Mouse (Mus musculus) kidney, postnatal 0 days (tissue): ENCODE measurements around the gene Fzd9. TPM values are rescaled to one million over a fixed set of nuclear protein-coding genes. Genes with fewer than 3 reads are reported as not detected.
"Not testable (repeated sequence)": the region's sequence is repeated elsewhere in the genome, so short reads cannot be mapped to it uniquely, and the experiment has no call there.

Experiments
- ATAC-seq: fragments of 200-750 bp; cut with Nextera tagmentation; replicated peaks from 2 replicates; pipeline ENCODE4 v1.8.0; 2017; ENCODE audit warnings: low read depth, moderate number of reproducible peaks, moderate TSS enrichment, moderate library complexity; ENCODE audit not compliant: low FRiP score
- DNase-seq: peaks from one replicate; pipeline ENCODE4 v3.0.0-alpha.2; 2016; ENCODE audit warnings: low spot score
- H3K27ac ChIP-seq: fragments of 300-500 bp; sonication (generic); 2 replicates; pipeline ENCODE4 v1.5.1; 2014; ENCODE audit warnings: mild to moderate bottlenecking
- H3K27me3 ChIP-seq: fragments of 300-500 bp; sonication (generic); 2 replicates; pipeline ENCODE4 v1.6.1; 2014; ENCODE audit warnings: low read length, mixed read lengths; ENCODE audit not compliant: insufficient read depth
- H3K36me3 ChIP-seq: fragments of 300-500 bp; sonication (generic); 2 replicates; pipeline ENCODE4 v1.6.1; 2014; ENCODE audit warnings: low read length, mixed read lengths; ENCODE audit not compliant: insufficient read depth
- H3K4me1 ChIP-seq: fragments of 300-500 bp; sonication (generic); replicated peaks from 2 replicates; pipeline ENCODE4 v1.6.1; 2014; ENCODE audit warnings: antibody characterized with exemption, low read length, mixed read lengths; ENCODE audit not compliant: insufficient read depth
- H3K4me2 ChIP-seq: fragments of 300-500 bp; sonication (generic); 2 replicates; pipeline ENCODE4 v1.6.1; 2014; ENCODE audit warnings: mild to moderate bottlenecking, low read length, moderate library complexity, mixed read lengths
- H3K4me3 ChIP-seq: fragments of 300-500 bp; sonication (generic); replicated peaks from 2 replicates; pipeline ENCODE4 v1.5.1; 2014; ENCODE audit warnings: low read depth, low read length
- H3K9ac ChIP-seq: fragments of 300-500 bp; sonication (generic); 2 replicates; pipeline ENCODE4 v1.6.1; 2014; ENCODE audit warnings: low read depth, low read length
- H3K9me3 ChIP-seq: fragments of 300-500 bp; sonication (generic); replicated peaks from 2 replicates; pipeline ENCODE4 v1.6.1; 2016; ENCODE audit warnings: low read length, inconsistent platforms, mixed read lengths
- CTCF ChIP-seq: IDR thresholded peaks from 2 replicates; pipeline ENCODE4 v1.5.1; 2016; ENCODE audit warnings: antibody characterized with exemption, low read depth, mild to moderate bottlenecking, moderate library complexity
- WGBS: fragments of 180-500 bp; shearing (Covaris S2); extraction: QIAGEN DNeasy Blood & Tissue Kit; methylation state at CpG from one replicate; pipeline ENCODE4 v1.1.7; 2014; 5-methylcytosine and 5-hydroxymethylcytosine counted together
- polyA plus RNA-seq: library from polyadenylated mRNA; unstranded; fragments of >200 nt; fragmentation: Nextera tagmentation; extraction: Ambion mirVana; gene quantifications from 2 replicates; pipeline ENCODE4 v1.2.1, GENCODE M21; 2015

Gene Fzd9
- polyA plus RNA-seq, 1 experiment from 2014 or later = 0.93 TPM

DNA sequence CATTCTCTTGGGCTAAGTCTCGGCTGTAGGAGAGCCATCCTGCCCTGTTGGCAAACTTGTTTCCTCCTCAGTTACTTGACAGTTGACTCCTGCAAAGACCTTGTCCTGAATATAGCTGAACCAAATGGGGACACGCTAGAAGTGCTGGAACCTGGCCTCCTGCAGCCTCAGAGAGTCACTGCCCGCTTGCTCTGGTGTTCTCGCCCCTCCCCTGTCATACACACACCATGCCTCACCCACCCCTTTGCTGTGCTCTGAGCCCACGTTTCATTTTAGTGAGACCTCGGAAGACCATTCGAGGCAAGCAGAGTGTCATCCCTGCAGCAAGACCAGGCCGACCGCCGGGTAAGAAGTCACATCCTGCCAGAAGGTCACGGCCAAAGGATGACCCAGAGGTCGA is 8.9 kb downstream of the Fzd9 start:
- Histone ChIP-seq H3K27ac (no peak overlapping the region), H3K9me3 (no peaks in the 10 kb centered on the region), H3K9ac (no peak overlapping the region), H3K36me3 (peaks cover 85% of the 10 kb centered on the region), H3K4me3 (no peak overlapping the region), H3K4me1 (no peaks in the 10 kb centered on the region), H3K27me3 (no peaks in the 10 kb centered on the region), H3K4me2 (no peak overlapping the region)
- ATAC-seq = no peak
- TF ChIP-seq CTCF = no peak
- 78% methylated on average over 12 of the region's 12 CpGs for WGBS
- no peak for DNase-seq

DNA sequence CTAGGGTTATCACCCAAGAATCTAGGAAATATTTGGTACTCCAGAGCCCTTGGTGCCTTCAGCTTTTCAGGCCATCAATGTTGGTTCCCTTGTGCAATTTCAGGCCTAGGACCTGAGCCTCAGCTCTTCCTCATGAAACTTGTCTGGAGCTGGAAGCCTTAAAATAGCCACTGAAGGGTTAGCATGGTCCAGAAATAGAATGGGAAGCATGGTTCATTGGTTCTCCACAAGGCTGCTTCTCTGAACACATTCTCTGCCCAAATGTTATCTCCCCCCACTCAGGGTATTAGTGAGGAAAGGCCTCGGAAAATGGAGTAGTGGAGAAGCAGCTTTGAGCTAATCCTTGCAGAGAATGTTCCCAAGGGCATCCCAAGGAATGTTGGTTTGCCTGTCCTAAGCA is 9.6 kb downstream of the Fzd9 start:
- Histone ChIP-seq H3K27ac (no peak overlapping the region), H3K9me3 (no peaks in the 10 kb centered on the region), H3K27me3 (no peaks in the 10 kb centered on the region), H3K4me3 (no peak overlapping the region), H3K9ac (no peak overlapping the region), H3K36me3 (peaks cover 91% of the 10 kb centered on the region), H3K4me1 (no peaks in the 10 kb centered on the region), H3K4me2 (no peak overlapping the region)
- WGBS = 70% methylated on average over 1 of the region's 1 CpGs
- DNase-seq (no peak), ATAC-seq (no peak)
- TF ChIP-seq CTCF = no peak

DNA sequence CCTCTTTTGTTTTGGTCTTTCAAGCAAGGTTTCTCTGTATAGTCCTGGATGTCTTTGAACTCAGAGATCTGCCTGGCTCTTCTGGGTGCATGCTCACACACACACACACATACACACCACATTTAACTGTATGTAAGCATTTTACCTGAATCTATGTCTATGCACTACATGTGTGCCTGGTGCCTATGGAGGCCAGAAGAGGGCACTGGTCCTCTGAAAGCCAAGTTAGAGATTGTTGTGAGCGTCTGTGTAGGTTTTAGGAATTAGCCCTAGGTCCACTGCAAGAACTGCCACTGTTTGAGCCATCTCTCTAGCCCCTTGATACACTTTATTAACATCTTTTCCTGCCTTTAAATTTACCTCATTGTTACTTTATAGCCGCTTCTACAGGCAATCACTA is 12.2 kb downstream of the Fzd9 start:
- no peaks in the 10 kb centered on the region for H3K4me1 ChIP-seq
- H3K4me2 ChIP-seq = no peak overlapping the region
- no peak for ATAC-seq
- TF ChIP-seq CTCF = peak; percentile 53
- H3K9ac ChIP-seq = no peak overlapping the region
- WGBS = 82% methylated on average over 2 of the region's 2 CpGs
- no peaks in the 10 kb centered on the region for H3K9me3 ChIP-seq
- H3K4me3 ChIP-seq = no peak overlapping the region
- H3K27ac ChIP-seq = no peak overlapping the region
- peaks cover 83% of the 10 kb centered on the region for H3K36me3 ChIP-seq
- DNase-seq = peak; percentile 7
- H3K27me3 ChIP-seq = no peaks in the 10 kb centered on the region

DNA sequence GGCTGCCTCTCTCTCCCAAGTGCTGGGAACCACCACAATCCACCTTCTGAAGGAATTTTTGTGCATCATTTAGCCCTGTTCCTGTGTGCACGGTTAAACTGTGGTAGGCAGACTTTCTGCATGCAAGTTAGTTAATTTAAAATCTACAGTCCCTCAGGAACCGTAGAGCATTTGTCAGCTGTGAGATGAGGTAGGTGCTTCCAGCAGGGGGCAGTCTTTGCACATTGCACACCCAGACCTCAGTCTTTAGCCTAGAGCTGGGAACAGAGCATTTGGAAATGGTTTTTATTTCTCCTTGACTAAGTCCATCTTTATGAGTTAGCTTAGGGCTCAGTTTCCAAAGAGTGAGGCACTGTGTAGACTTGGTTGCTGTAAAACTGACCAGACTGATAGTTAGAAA is 14.5 kb downstream of the Fzd9 start:
- DNase-seq = peak; percentile 71
- peak; percentile 86 for TF ChIP-seq CTCF
- WGBS = 30% methylated on average over 2 of the region's 2 CpGs

DNA sequence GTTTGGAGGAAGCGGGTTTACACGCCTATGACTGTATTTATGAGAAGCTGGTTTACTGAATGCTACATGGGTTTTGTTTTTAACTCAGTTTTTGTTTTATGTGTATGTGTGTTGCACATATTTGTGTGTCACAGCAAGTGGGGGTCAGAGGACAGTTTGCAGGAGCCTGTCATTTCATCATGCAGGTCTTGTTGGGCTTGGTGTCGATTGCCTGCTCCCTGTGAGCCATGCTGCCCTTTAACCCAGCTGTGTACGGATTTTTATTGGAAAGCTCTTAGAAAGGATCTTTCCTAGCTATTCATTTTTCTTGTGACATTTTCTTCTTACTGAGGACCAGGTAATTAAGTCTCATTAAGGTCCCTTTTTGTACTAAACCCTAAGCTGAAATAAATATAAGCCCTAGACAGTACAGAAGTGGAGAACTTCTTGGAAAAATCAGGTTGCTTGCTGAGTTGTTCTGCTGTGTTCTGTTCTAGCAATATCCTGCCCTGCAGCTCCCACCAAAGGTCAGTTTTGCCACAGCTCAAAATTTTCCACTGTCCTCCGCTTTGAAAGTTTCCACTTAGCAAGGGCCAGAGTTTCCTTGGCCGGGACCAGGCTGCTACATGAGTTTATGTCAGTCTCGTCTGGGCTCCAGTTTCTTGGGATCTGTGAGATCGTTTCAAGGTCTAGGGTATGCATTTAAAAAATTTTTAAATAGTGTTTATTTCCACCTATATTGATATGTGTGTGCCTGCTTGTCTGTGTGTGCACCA is 17.7 kb downstream of the Fzd9 start:
- no peak overlapping the region for H3K4me2 ChIP-seq
- no peak for ATAC-seq
- H3K4me3 ChIP-seq = no peak overlapping the region
- H3K27ac ChIP-seq = no peak overlapping the region
- DNase-seq = no peak
- H3K36me3 ChIP-seq = peaks cover 79% of the 10 kb centered on the region
- no peak for TF ChIP-seq CTCF
- no peaks in the 10 kb centered on the region for H3K4me1 ChIP-seq
- no peaks in the 10 kb centered on the region for H3K9me3 ChIP-seq
- H3K27me3 ChIP-seq = no peaks in the 10 kb centered on the region
- H3K9ac ChIP-seq = no peak overlapping the region
- 77% methylated on average over 8 of the region's 8 CpGs for WGBS

More for the DNA sequence above, 14.5 kb downstream of the Fzd9 start:
- Histone ChIP-seq H3K4me3 (no peak overlapping the region), H3K9ac (no peak overlapping the region), H3K9me3 (no peaks in the 10 kb centered on the region), H3K27me3 (no peaks in the 10 kb centered on the region), H3K36me3 (peaks cover 85% of the 10 kb centered on the region), H3K4me2 (no peak overlapping the region), H3K4me1 (no peaks in the 10 kb centered on the region), H3K27ac (no peak overlapping the region)
- ATAC-seq = no peak

DNA sequence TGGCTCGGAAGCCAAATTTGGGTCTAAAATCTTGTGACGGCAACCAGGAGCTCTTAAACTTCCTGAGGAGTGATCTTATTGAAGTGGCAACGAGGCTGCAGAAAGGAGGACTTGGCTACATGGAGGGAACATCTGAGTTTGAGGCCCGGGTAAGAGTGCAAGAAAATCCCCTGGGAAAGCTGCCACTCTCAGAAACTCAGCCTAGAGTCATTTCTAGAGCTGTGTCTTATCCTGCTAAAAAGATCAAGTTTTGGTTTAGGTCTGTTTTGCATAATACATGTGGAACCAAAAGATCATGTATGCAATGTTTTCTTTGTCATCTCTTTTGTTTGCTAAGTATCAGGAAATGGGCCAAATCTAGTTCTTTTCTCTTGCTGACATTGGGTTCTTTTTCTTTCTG is 20.8 kb downstream of the Fzd9 start:
- DNase-seq = no peak
- whole genome bisulfite sequencing = 89% methylated on average over 4 of the region's 4 CpGs
- Histone ChIP-seq H3K4me2 (no peak overlapping the region), H3K36me3 (peaks cover 76% of the 10 kb centered on the region), H3K9me3 (no peaks in the 10 kb centered on the region), H3K4me3 (no peak overlapping the region), H3K4me1 (no peaks in the 10 kb centered on the region), H3K9ac (no peak overlapping the region), H3K27ac (no peak overlapping the region), H3K27me3 (no peaks in the 10 kb centered on the region)
- no peak for TF ChIP-seq CTCF
- ATAC-seq = no peak

DNA sequence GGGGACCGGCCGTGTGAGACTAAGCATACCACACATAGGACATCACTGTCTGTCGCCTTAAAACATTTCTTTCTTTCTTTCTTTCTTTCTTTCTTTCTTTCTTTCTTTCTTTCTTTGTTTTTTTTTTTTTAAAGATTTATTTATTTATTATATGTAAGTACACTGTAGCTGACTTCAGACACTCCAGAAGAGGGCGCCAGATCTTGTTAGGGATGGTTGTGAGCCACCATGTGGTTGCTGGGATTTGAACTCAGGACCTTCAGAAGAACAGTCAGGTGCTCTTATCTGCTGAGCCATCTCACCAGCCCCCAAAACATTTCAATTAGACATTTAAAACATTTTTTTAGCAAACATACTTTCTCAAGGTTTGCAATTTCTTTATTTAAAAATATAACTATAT is 25.2 kb downstream of the Fzd9 start:
- not testable (repeated sequence) for H3K9me3 ChIP-seq, H3K9ac ChIP-seq, H3K27ac ChIP-seq, H3K27me3 ChIP-seq, DNase-seq, ATAC-seq, H3K4me3 ChIP-seq, H3K4me2 ChIP-seq, H3K4me1 ChIP-seq
- TF ChIP-seq CTCF = peak; percentile 42; the same call in 1 of the 2 replicates
- H3K36me3 ChIP-seq = peaks cover 76% of the 10 kb centered on the region
- WGBS = 97% methylated on average over 4 of the region's 4 CpGs
